Mouse (Mus musculus): ENCODE results near the gene Tlr13. TPM values are rescaled to one million over a fixed set of nuclear protein-coding genes. Genes with fewer than 3 reads are reported as not detected.

The Tlr13 gene
- polyA plus RNA-seq, 1 experiment = 0.59 TPM

Other genes starting within 250 kb of the Tlr13 start
- gene Atrx, start 213.8 kb upstream of the Tlr13 start, polyA plus RNA-seq (2012; ENCODE audit: insufficient read depth, insufficient read length, missing spikeins) = 37.4 and 43.6 TPM in 2 replicates
- 30.4 and 33.4 TPM in 2 replicates for gene Magt1, start 131.3 kb upstream of the Tlr13 start, polyA plus RNA-seq (2012; ENCODE audit: insufficient read depth, insufficient read length, missing spikeins)
- gene Cox7b, start 127.5 kb upstream of the Tlr13 start, polyA plus RNA-seq (2012; ENCODE audit: insufficient read depth, insufficient read length, missing spikeins) = 7,166 and 8,308 TPM in 2 replicates
- gene Atp7a, start 115.9 kb upstream of the Tlr13 start, polyA plus RNA-seq (2012; ENCODE audit: insufficient read depth, insufficient read length, missing spikeins) = 1.7 and 2.4 TPM in 2 replicates
- 799 and 832 TPM in 2 replicates for gene Pgk1, start 43.9 kb downstream of the Tlr13 start, polyA plus RNA-seq (2012; ENCODE audit: insufficient read depth, insufficient read length, missing spikeins)
- gene Taf9b, start 78.0 kb downstream of the Tlr13 start, polyA plus RNA-seq (2012; ENCODE audit: insufficient read depth, insufficient read length, missing spikeins) = 6.1 and 15.1 TPM in 2 replicates
- gene Fnd3c2, start 112.2 kb downstream of the Tlr13 start, polyA plus RNA-seq (2012; ENCODE audit: insufficient read depth, insufficient read length, missing spikeins) = not detected in 2 replicates